Mouse (Mus musculus) spleen, adult 2 months (tissue): ENCODE data around the gene Adgrg5. TPM values are rescaled to one million over a fixed set of nuclear protein-coding genes. Genes with fewer than 3 reads are reported as not detected.

Experiments used
- DNase-seq, 2 experiments: peaks; one replicate each; pipeline versions ENCODE4 v3.0.0 to v3.0.0-alpha.2; 2012 to 2021; ENCODE audit warnings: low spot score in 2 of 2, low read depth in 1 of 2
- H3K27ac ChIP-seq: fragments of 200-500 bp; 2 replicates; pipeline ENCODE4 v1.5.1; 2012; ENCODE audit warnings: low read length, inconsistent platforms; ENCODE audit not compliant: insufficient read depth
- H3K27me3 ChIP-seq: fragments of 200-500 bp; 2 replicates; pipeline ENCODE4 v1.6.1; 2012; ENCODE audit warnings: mild to moderate bottlenecking, moderate library complexity, low read length, inconsistent platforms; ENCODE audit not compliant: control insufficient read depth, insufficient read depth
- H3K36me3 ChIP-seq: fragments of 200-500 bp; 2 replicates; pipeline ENCODE4 v1.6.1; 2012; ENCODE audit warnings: mild to moderate bottlenecking, low read length, inconsistent platforms; ENCODE audit not compliant: control insufficient read depth, insufficient read depth
- H3K4me1 ChIP-seq: fragments of 200-500 bp; 2 replicates; pipeline ENCODE4 v1.6.1; 2011; ENCODE audit warnings: inconsistent platforms; ENCODE audit not compliant: control insufficient read depth, insufficient read depth, insufficient read length
- H3K4me3 ChIP-seq: fragments of 200-500 bp; 2 replicates; pipeline ENCODE4 v1.5.1; 2011; ENCODE audit warnings: mild to moderate bottlenecking, inconsistent platforms; ENCODE audit not compliant: insufficient read depth, insufficient read length; ENCODE audit errors: extremely low read depth
- CTCF ChIP-seq: fragments of 200-500 bp; IDR thresholded peaks from 2 replicates; pipeline ENCODE4 v1.5.1; 2011; ENCODE audit warnings: mild to moderate bottlenecking, inconsistent platforms; ENCODE audit not compliant: insufficient read depth, insufficient read length, insufficient replicate concordance; ENCODE audit errors: extremely low read depth
- POLR2A ChIP-seq: fragments of 200-500 bp; IDR thresholded peaks from 2 replicates; pipeline ENCODE4 v1.6.1; 2011; ENCODE audit warnings: low read depth, low read length, inconsistent platforms
- WGBS: fragments of 180-500 bp; shearing (Covaris S2); methylation state at CpG from one replicate; pipeline ENCODE4 v1.1.7; 2018; 5-methylcytosine and 5-hydroxymethylcytosine counted together
- polyA plus RNA-seq: library from polyadenylated mRNA; depleted of rRNA; stranded (reverse); fragments of >200 nt; gene quantifications from 2 replicates; pipeline ENCODE4 v1.2.3, GENCODE M21; 2012; rRNA removed

Adgrg5 gene
- polyA plus RNA-seq, 1 experiment: 36.0 TPM

DNA sequence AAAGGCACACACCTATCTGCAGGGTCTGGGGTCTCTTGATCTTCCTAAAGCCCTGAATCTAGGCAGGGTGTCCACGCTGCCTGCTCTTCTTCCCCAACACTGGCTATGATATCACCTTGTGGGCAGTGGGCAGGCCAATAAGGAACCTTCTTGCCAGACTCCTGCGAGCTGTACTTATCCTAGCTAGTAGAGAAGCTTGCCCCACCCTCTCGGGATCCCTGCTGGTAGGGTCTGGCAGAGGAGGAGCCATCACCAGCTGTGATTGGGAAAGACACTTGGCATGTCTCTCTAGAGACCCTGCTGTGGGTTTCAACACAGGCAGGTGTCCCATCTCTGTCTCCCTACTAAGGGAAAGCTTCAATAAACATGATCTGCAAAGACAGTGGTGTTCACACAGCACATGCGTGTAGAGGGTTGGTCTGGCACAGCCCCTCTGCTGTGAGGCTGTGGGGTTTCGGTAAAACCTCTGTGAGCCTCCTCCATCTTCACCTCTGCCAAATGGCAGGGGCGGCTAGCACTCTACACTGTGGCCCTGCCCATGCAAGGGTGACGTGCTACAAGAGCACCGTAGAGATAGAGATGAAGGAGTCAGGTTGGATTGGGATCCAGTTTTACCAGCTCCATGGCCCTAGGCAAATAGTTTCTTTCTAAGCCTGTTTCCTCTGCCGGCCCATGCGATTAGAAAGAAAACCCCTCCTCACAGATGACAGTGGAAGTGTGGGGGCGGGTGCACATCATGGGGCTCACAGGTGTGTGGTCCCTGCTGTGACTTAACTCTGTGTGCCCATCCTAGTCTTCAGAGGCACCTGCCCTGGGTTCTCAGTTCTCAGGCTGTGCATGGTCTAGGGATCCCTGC lies 67.3 kb downstream of the Adgrg5 start:
- H3K4me1 ChIP-seq: peaks cover 30% of the 10 kb centered on the region; the same call in 1 of the 2 replicates
- no peak overlapping the region for H3K4me3 ChIP-seq
- no peaks in the 10 kb centered on the region for H3K36me3 ChIP-seq
- H3K27me3 ChIP-seq: no peaks in the 10 kb centered on the region
- no peak overlapping the region for H3K27ac ChIP-seq
- no peak for DNase-seq
- WGBS: 42% methylated on average over 11 of the region's 11 CpGs
- no peak for TF ChIP-seq POLR2A
- no peak for TF ChIP-seq CTCF

DNA sequence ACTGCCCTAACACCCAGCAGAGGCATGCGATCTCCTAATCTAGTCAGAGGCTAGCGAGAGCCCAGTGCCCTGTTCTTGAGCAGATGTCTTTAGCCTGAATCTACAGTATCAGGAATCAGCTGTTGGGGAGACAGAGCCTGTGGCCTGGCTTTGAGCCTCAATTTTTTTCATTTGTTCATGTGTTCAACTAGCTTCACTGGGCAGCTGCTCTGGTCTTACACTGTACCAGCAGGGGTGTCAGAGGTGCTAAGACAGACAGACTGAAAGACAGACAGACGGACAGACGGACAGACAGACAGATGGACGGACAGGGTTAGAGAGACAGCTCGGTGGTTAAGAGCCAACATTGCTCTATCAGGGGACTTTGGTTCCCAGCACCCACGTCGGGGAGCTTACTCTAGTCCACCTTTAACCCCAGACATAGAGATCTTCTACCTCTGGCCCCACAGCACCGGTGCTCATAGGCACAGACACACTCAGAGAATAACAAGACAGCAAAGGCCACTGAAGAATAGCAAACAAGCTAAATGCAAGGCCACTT lies 68.0 kb downstream of the Adgrg5 start:
- Histone ChIP-seq H3K36me3 (no peaks in the 10 kb centered on the region), H3K27ac (no peak overlapping the region), H3K27me3 (no peaks in the 10 kb centered on the region), H3K4me3 (no peak overlapping the region), H3K4me1 (peaks cover 29% of the 10 kb centered on the region; the same call in 1 of the 2 replicates)
- WGBS: 61% methylated on average over 9 of the region's 9 CpGs
- DNase-seq: no peak
- no peak for TF ChIP-seq POLR2A
- no peak for TF ChIP-seq CTCF

DNA sequence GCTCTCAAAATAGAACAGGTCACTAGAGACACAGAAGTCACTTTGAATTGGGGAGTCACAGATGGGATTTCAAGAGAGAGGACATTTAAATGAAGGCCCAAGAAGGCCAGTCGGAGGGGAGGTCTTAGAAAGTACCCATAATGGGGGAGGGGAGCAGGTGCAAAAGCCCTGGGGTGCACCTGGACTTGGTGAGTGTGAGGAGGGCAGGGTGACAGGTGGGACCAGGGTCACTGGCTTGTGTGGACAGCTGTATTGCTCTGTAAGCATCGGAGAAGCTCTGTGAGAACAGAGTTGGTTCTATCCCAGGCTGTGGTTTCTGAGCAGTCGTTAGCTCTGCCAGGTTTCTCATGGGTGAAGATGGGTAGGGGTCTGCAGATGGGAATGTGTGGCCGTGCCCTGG lies 68.5 kb downstream of the Adgrg5 start:
- H3K27ac ChIP-seq: no peak overlapping the region

DNA sequence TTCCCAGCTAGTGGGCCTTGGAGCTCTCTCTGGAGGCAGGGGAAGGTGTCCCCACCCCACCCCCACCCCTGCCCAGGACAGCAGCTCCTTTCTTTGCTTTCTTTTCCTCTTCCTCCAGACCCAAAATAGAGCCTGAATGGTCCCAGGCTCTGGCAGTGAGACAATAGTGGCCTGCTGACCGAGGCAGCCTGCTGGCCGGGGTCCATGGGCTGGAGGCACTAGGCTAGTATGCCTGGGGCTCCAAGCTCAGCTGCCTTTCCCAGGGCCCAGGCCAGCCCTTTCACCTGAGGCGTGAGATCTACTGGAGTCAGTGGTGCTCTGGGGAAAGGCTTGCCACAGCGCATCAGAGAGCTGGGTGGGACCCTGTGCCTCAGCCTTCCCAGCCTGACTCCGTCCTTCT lies 69.0 kb downstream of the Adgrg5 start:
- no peak overlapping the region for H3K27ac ChIP-seq
- WGBS: 72% methylated on average over 5 of the region's 5 CpGs
- H3K4me1 ChIP-seq: peaks cover 25% of the 10 kb centered on the region; the same call in 1 of the 2 replicates
- no peaks in the 10 kb centered on the region for H3K27me3 ChIP-seq
- TF ChIP-seq POLR2A: no peak
- no peak for TF ChIP-seq CTCF
- no peak for DNase-seq
- no peaks in the 10 kb centered on the region for H3K36me3 ChIP-seq
- no peak overlapping the region for H3K4me3 ChIP-seq

More for the DNA sequence above, 68.5 kb downstream of the Adgrg5 start:
- DNase-seq: no peak
- H3K4me1 ChIP-seq: peaks cover 25% of the 10 kb centered on the region; the same call in 1 of the 2 replicates
- no peaks in the 10 kb centered on the region for H3K36me3 ChIP-seq
- no peak for TF ChIP-seq POLR2A
- no peak for TF ChIP-seq CTCF
- H3K4me3 ChIP-seq: no peak overlapping the region
- H3K27me3 ChIP-seq: no peaks in the 10 kb centered on the region
- 57% methylated on average over 4 of the region's 4 CpGs for WGBS

Other genes starting within 250 kb of the Adgrg5 start
- 0.21 and 0.31 TPM in 2 replicates for gene Pllp, start 227.4 kb upstream of the Adgrg5 start, polyA plus RNA-seq
- gene Ccl22, start 178.1 kb upstream of the Adgrg5 start, polyA plus RNA-seq: 5.8 and 7.9 TPM in 2 replicates
- 3.0 and 3.1 TPM in 2 replicates for gene Cx3cl1, start 151.7 kb upstream of the Adgrg5 start, polyA plus RNA-seq
- not detected in 2 replicates for gene Ccl17, start 113.2 kb upstream of the Adgrg5 start, polyA plus RNA-seq
- gene Coq9, start 85.4 kb upstream of the Adgrg5 start, polyA plus RNA-seq: 70.8 and 109 TPM in 2 replicates
- 27.1 and 32.8 TPM in 2 replicates for gene Ciapin1, start 85.3 kb upstream of the Adgrg5 start, polyA plus RNA-seq
- 56.4 and 56.8 TPM in 2 replicates for gene Polr2c, start 66.2 kb upstream of the Adgrg5 start, polyA plus RNA-seq
- gene Dok4, start 47.4 kb upstream of the Adgrg5 start, polyA plus RNA-seq: 5.3 and 5.8 TPM in 2 replicates
- 10.7 and 14.2 TPM in 2 replicates for gene Ccdc102a, start 5.6 kb upstream of the Adgrg5 start, polyA plus RNA-seq
- gene Adgrg1, start 51.1 kb downstream of the Adgrg5 start, polyA plus RNA-seq: 32.0 and 37.1 TPM in 2 replicates
- 6.3 and 6.8 TPM in 2 replicates for gene Adgrg3, start 94.0 kb downstream of the Adgrg5 start, polyA plus RNA-seq
- 0.12 and 0.13 TPM in 2 replicates for gene Drc7, start 131.4 kb downstream of the Adgrg5 start, polyA plus RNA-seq
- gene Katnb1, start 157.5 kb downstream of the Adgrg5 start, polyA plus RNA-seq: 13.2 and 17.7 TPM in 2 replicates